Mouse (Mus musculus): Measurements from ENCODE around the gene Mturn.

Gene Mturn

DNA sequence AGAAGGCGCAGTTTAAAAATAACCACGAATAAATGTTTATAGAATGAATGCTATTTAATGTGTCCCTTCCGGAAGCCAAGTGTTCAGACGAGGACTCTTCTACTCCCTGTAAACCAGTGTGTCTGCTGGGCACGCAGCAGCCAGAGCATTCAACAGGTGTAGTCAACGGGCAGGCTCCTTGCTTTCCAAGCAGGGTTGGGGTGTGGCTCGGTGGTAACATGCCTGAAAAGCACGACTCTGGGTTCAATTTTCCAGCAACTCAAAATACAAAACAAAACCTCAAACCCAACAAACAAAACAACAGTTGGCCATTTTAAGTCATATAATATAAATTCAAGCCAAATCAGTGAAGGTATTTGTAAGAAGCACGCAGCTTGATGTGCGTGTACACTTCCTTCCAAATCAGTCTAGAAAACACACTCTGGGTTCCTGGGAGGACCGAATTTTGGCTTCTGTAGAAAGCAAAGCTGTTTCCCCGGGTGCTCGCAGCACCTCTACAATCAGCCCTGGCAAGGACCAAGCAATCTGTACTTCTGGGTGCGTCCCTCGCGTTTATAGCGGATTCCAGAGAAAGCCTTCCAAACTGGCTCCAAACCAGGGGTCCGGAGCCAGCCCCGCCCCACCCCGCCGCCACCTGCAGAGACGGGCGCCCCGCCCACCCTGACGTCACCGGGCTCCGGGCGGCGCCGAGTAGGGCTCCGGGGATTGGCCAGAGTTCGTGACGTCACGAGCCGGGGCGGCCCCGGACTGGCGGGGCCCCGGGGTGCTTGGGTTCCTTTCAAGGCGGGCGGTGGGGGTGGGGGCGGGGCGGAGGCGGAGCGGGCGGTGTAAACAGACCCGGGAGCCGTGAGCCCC, at the start of gene Mturn:
Gene Mturn (plus strand): TSS at position 734 of the 855 bp plus-strand sequence.
- peak; percentile 97 for DNase-seq (ENCODE audit: low spot score)

- DNase-seq (ENCODE audit: low spot score): no peak
Observed at GRCm38 (mm10) chr6:54639877-54640276, 41.5 kb upstream of the Mturn start.

- no peak for DNase-seq (ENCODE audit: low spot score)
Observed at GRCm38 (mm10) chr6:54641953-54642352, 39.5 kb upstream of the Mturn start.

GRCm38 (mm10) chr6:54643181-54643580, 38.2 kb upstream of the Mturn start:
- no peak for DNase-seq (ENCODE audit: low spot score)

DNA sequence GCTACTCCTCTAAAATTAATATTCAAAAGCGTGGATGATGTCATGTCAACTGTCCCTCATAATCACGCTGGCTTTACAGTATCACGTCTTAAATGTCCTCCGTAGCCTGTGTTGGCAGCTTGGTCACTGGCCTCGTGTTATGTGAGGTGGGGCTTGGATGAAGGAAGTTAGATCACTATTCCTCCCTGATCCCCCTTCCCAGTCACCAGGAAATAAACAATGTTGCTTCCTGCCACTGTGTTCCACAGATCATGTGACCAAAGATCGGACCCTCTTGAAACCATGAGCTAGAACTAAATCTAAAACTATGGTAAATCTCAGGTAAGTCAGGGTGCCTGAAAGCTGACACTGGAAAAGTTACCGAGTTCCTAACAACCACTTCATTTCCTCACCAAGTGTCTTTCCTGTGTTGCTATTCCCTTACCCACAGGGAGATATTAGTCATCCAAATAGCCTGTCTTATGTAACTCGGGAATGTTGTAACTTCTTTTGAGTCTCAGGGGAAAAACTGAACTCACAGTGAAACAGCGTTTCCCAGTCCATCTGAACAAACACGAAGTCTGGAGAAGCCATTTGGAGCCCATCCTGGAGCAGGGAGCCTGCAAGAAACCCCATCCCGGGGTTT, 25.8 kb upstream of the Mturn start:
- DNase-seq (ENCODE audit: low spot score): no peak

DNA sequence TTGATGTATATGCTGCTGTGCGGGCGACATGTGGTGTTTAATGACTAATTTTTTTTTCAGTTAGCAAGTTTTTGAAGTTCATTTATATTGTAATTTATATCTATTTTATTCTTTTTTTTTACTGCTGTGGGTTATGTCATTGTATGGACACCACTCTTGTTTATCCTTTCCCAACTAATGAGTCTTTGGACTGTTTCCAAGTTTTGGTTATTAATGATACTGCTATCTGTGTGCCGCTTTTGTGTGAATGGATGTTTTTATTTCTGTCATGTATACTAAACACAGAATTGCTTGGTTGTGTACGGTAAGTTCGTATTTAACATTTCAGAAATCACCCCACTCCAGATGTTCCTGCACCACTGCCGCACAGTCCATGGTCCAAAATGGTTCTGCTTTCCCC, 23.6 kb upstream of the Mturn start:
- DNase-seq (ENCODE audit: low spot score): no peak

DNA sequence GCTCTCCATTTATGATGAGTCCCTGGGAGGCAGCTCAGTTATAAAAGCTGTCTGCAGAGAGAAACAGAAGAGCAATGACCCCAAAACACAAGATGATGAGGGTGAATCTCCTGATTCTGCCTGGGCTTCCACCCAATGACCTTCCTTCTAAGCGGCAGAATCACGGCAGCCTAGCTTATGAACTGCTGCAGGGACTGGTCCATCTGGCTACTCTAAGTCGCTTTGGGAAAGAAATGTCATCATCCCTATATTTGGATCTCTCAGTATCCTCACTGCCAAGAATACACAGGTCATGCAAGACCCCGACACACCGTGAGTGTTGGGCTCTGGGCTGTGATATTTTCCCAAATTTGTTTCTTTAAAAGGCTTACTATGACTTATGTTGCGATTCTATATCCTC, 11.6 kb upstream of the Mturn start:
- DNase-seq (ENCODE audit: low spot score): no peak

GRCm38 (mm10) chr6:54672901-54673300, 8.5 kb upstream of the Mturn start:
- no peak for DNase-seq (ENCODE audit: low spot score)

DNA sequence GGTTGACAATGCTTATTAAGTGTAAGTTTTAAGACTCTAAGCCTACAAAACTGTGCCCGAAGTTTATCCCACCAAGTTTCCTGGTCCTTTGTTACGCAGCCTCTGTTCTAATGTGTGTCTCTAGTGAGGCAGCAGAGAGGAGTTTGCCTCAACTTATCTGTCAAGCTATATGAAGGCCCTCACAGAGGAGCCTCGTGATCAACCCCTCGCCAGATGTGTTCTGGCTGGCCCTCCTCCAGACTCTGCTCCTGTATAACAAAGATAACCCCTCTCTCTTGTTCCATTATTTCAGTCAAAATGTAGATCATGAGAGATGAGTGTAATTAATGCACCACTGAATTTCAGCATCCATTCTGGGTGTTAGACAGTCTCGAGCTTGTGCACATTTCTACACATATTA, 1.7 kb upstream of the Mturn start:
- DNase-seq (ENCODE audit: low spot score): no peak

DNA sequence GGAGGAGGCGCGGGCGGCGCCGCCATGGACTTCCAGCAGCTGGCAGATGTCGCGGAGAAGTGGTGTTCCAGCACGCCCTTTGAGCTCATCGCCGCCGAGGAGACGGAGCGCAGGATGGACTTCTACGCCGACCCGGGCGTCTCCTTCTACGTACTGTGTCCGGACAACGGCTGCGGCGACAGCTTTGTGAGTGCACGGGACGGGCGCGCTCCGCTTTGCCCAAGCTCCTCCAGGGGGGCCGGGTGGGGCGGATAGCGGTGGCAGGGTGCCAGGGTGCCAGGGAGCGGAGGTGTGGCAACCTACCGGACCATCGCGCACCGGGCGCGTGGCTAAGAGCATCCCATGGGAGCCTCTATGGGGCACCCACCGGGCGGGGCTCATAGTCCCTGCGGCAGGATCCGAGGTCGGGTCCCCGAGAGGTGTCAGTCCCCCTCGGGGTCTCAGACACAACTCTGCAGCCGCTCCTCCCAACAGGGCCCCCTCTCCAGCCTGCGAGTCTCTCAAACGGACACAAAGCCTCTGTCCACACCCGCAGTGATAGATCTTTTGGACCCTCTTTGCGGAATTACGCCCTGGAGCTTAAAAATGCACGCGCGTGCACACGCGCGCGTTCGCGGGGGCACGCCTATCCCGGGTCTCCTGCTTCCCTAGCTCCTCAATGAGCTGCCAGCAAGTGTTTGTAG, 463 bp downstream of the Mturn start:
- DNase-seq (ENCODE audit: low spot score): peak; percentile 14

DNA sequence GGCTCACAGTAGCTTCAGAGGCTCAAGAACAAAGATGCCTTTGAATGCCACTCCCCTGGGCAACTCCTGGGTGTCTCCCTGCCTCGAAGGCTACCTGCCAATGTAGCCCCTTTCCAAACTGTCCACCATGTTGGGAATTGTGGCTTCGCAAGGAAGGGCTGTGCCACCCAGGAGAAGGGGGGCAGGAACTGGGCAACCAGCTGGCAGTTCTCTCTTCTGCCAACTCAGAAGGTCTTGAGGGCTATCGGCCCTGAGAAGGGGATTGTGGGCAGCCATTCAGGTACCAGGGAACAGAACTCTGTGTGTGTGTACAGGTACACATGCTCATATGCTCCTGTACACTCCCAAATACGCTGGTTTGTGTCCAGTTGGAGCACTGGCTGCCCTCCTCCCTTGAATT, 2.7 kb downstream of the Mturn start:
- no peak for DNase-seq (ENCODE audit: low spot score)

DNA sequence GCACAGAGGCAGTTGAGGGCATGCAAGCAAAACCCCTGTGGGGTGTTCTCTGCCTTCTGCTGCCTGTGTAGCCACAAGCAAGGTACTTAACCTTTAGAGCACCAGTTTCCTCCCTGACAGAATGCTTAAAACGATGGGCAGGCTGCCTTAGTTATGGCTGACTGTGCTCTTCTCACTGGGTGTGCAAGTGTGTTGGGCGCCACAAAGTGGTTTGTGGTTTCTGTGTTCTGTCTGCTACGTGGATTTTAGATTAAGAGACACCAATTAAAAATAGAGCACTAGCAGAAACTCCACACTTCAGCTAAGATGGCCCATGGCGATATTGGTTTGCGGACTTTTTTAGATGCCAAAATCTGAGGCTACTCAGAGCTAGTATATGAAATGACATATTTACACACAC, 3.7 kb downstream of the Mturn start:
- DNase-seq (ENCODE audit: low spot score): no peak

DNA sequence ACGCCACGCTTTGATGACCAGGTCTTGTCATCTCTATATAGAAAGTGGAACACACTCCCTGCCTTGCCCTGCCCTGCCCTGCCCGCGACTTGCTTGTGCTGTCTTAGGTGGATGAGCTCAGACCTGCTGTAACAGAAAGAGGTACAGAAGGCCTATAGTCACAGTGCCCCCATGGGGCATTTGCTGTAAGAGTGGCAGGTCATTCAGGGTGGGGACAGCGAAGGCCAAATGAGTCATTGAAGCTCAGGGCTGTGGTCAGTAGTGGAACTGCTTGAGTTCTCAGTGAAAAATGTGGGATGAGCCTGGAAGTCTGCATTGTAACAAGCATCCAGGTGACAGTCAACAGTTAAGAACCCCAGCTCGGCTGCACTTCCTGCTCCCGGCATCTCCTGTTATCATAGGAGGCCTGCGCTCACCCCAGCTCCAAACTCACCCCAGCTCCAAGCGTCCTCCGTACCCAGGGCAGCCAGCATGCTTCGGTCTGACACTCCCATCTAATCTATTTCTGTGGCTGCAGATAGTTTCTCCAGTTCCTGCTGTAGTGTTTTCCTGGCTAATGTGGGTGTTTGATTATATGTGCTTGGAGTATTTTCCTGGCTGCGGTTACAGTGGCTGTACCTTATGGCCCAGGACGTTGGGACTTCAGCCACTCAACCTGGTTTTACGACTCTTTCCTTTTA, 4.4 kb downstream of the Mturn start:
- no peak for DNase-seq (ENCODE audit: low spot score)

- DNase-seq (ENCODE audit: low spot score): no peak
Observed at GRCm38 (mm10) chr6:54686946-54687737, 5.7 kb downstream of the Mturn start.

- DNase-seq (ENCODE audit: low spot score): no peak
Observed at GRCm38 (mm10) chr6:54688467-54689323, 7.3 kb downstream of the Mturn start.

DNA sequence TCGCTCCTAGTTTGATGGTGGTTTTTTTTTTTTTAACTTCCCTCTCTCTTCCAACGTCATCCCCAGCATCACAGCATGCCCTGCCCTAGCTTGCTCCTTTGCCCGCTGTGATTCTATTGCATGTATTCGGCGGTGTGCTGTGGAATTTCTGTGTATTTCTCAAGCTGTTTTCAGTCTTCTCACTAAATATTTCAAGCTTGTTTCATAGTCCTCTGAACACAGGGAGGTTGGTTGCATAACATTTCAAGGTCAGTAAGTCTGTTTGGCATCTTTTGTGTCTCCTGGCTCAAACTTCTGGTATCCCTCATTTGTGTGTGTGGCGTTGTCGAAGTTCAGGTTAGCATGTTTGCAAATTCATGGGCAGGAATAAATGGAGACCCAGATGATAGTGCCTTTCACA, 8.3 kb downstream of the Mturn start:
- DNase-seq (ENCODE audit: low spot score): no peak

GRCm38 (mm10) chr6:54690838-54691237, 9.4 kb downstream of the Mturn start:
- no peak for DNase-seq (ENCODE audit: low spot score)

- DNase-seq (ENCODE audit: low spot score): no peak
Observed at GRCm38 (mm10) chr6:54691368-54692116, 10.1 kb downstream of the Mturn start.

GRCm38 (mm10) chr6:54692201-54692600, 10.8 kb downstream of the Mturn start:
- no peak for DNase-seq (ENCODE audit: low spot score)

GRCm38 (mm10) chr6:54693286-54693685, 11.9 kb downstream of the Mturn start:
- DNase-seq (ENCODE audit: low spot score): no peak
